Mouse (Mus musculus): ENCODE data around the gene Dnajb5. TPM values are rescaled to one million over a fixed set of nuclear protein-coding genes. Genes with fewer than 3 reads are reported as not detected.

Dnajb5 gene
- polyA plus RNA-seq (2017; shearing (Covaris generic)): 38.1 TPM

GRCm38 (mm10) chr4:42949676-42950051 lies at the start of gene Dnajb5:
TSS of gene Dnajb5 (plus strand) at chr4:42949814.

DNA sequence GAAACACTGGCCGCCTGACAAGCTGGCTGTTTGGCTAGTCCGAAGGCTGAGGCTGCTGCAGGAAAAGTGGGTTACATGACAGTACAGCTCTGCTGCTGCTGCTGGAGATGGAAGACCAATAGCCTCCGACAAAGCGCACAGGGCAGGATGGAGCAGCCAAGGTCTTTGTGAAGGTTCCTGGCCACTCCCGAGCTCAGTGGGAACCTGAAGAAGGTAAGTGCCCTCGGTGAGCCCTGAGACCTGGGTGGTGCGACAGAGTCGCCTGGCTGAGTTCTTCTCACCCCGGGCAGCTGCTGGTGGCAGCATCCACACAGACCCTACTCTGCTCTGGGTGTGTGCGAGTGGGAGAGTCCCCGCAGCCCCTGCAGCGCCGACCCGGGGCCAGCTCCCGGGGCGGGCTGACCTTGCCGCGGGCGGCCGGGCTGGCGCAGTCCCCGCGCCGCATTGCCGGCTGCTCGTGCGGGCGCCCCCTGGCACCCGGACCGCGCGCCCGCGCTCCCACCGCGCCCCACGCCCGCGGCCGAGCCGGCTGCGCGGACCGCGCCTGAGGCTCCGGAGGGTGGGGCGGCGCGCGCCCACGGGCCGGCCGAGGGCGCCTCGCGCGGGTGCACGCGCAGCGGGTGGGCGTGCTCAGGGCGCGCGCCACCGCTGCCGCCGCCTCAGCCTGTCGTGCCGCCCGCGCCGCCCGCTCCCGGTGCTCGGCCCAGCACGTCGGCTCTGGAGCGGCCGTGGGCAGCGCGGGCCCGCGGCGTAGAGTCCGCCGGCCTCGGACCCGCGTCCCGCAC lies 32.8 kb upstream of the Dnajb5 start, which contains the start of gene Phf24:
Gene Phf24, plus strand, starts transcription at position 44 of the 785 bp plus-strand sequence.

GRCm38 (mm10) chr4:42969304-42969703 lies 19.7 kb downstream of the Dnajb5 start, which contains the start of gene 1700022I11Rik:
TSS of gene 1700022I11Rik (plus strand) at chr4:42969604.

DNA sequence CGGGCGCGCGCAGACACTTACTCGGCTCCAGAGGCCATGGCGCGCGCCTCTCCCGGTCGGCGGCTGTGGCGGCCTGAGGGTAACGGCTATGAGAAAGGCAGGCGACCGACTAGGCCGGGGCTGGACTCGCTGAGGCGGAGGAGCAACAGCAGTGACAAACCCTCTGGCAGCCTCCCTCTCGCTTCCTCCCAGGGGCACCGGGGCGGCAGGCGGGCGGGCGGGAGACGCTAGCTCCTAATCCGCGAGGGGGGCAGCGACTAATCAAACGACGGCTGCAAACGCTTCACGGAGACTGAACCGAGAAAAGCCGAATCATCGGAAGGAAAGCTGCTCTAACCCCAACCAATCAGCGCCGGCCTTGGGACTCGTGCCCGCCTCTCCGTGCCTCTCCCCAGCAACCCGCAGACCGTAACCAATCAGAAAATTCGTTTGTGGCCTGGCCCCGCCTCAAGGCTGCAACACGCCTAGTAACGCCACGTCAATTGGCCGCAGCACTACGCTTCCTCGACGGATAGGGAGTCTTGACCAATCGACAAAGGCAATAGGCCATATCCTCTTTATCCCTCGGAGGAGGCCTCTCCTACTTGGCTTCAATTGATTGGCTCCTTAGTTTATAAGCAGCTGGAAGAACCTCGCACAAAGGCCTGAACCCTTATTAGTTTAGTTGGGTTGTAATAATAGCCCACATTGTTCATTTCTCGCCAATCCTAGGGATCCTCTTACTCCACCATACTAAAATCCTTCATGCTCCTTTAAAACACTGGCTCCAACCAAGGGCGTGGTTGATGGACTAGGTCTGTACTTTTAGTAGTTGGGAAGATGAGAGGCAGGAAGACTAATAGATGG lies 50.8 kb downstream of the Dnajb5 start, which contains the start of gene Vcp:
Gene Vcp, minus strand, starts transcription at position 367 of the 846 bp plus-strand sequence.

Other genes with a start within 250 kb of the Dnajb5 start
- not detected for gene 4930578G10Rik, start 214.3 kb upstream of the Dnajb5 start, polyA plus RNA-seq (2017; shearing (Covaris generic))
- not detected for gene Ccl19, start 193.2 kb upstream of the Dnajb5 start, polyA plus RNA-seq (2017; shearing (Covaris generic))
- gene Ccl21a, start 175.8 kb upstream of the Dnajb5 start, polyA plus RNA-seq (2017; shearing (Covaris generic)): not detected
- gene Fam205a1, start 95.9 kb upstream of the Dnajb5 start, polyA plus RNA-seq (2017; shearing (Covaris generic)): not detected
- not detected for gene Gm12394, start 93.0 kb upstream of the Dnajb5 start, polyA plus RNA-seq (2017; shearing (Covaris generic))
- gene Fam205c, start 75.6 kb upstream of the Dnajb5 start, polyA plus RNA-seq (2017; shearing (Covaris generic)): not detected
- not detected for gene Phf24, start 33.2 kb upstream of the Dnajb5 start, polyA plus RNA-seq (2017; shearing (Covaris generic))
- not detected for gene 1700022I11Rik, start 19.8 kb downstream of the Dnajb5 start, polyA plus RNA-seq (2017; shearing (Covaris generic))
- 266 TPM for gene Vcp, start 50.7 kb downstream of the Dnajb5 start, polyA plus RNA-seq (2017; shearing (Covaris generic))
- gene Fancg, start 60.7 kb downstream of the Dnajb5 start, polyA plus RNA-seq (2017; shearing (Covaris generic)): 19.4 TPM
- 53.9 TPM for gene Pigo, start 76.0 kb downstream of the Dnajb5 start, polyA plus RNA-seq (2017; shearing (Covaris generic))
- 70.0 TPM for gene Stoml2, start 81.9 kb downstream of the Dnajb5 start, polyA plus RNA-seq (2017; shearing (Covaris generic))
- gene Fam214b, start 96.4 kb downstream of the Dnajb5 start, polyA plus RNA-seq (2017; shearing (Covaris generic)): 2.4 TPM
- 0.42 TPM for gene Unc13b, start 109.1 kb downstream of the Dnajb5 start, polyA plus RNA-seq (2017; shearing (Covaris generic))

All from naive thymus-derived CD4-positive, alpha-beta T cell, adult 5 months (primary cell).